Mouse (Mus musculus): ENCODE data around the gene Ocel1. TPM values are rescaled to one million over a fixed set of nuclear protein-coding genes. Genes with fewer than 3 reads are reported as not detected.

The Ocel1 gene
- polyA plus RNA-seq, 1 experiment = 1.9 TPM

DNA sequence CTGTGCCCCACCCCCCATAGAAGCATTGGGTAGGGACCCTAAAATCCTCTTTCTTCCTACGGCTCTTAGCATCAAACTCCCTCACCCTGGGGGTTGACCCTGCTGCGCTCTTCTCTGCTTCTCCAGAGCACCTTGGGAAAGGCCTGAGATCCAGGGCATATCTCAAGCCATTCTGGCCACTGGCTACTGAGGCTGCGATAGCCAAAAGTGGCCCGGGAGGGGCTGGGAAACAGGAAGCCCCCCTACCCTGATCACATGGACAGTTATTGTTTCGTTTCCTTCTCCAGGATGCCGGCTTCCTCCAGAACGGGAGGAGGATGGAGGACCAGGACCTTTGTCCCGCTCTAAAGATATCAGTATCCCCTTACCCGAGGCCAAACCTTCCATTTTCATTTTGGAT is 24.5 kb downstream of the Ocel1 start, which contains the start of gene Ushbp1:
Gene Ushbp1 (minus strand): TSS at position 174 of the 400 bp plus-strand sequence.
- H3K36me3 ChIP-seq (ENCODE audit: control insufficient read depth, insufficient read depth, low read length, poor library complexity, severe bottlenecking) = peaks cover 12% of the 10 kb centered on the region
- H3K27me3 ChIP-seq (ENCODE audit: control insufficient read depth, insufficient read depth, low read length, poor library complexity, severe bottlenecking) = no peaks in the 10 kb centered on the region
- no peaks in the 10 kb centered on the region for H3K4me1 ChIP-seq (ENCODE audit: control insufficient read depth, insufficient read depth, low read length)
- peak within 1 kb of the TSS; percentile 51 for H3K4me3 ChIP-seq (ENCODE audit: low read depth, low read length)
- H3K9me3 ChIP-seq (replicated peaks; ENCODE audit: control insufficient read depth, insufficient read depth, low read length, poor library complexity, severe bottlenecking) = no peaks in the 10 kb centered on the region
- peak within 1 kb of the TSS; percentile 21; the same call in 1 of the 2 replicates for H3K27ac ChIP-seq (ENCODE audit: insufficient read depth, low read length)
- TF ChIP-seq EP300 (IDR thresholded peaks at IDR 0.05; ENCODE audit: insufficient read depth, low read depth, low read length) = no peak
- TF ChIP-seq CTCF (IDR thresholded peaks at IDR 0.05; ENCODE audit: low read depth, low read length) = no peak
- no peak for TF ChIP-seq POLR2A (IDR thresholded peaks at IDR 0.05; ENCODE audit: insufficient read depth, low read length)
- H3K9ac ChIP-seq (ENCODE audit: low read depth, poor library complexity, severe bottlenecking) = peak within 1 kb of the TSS; percentile 89; the same call in 1 of the 2 replicates

DNA sequence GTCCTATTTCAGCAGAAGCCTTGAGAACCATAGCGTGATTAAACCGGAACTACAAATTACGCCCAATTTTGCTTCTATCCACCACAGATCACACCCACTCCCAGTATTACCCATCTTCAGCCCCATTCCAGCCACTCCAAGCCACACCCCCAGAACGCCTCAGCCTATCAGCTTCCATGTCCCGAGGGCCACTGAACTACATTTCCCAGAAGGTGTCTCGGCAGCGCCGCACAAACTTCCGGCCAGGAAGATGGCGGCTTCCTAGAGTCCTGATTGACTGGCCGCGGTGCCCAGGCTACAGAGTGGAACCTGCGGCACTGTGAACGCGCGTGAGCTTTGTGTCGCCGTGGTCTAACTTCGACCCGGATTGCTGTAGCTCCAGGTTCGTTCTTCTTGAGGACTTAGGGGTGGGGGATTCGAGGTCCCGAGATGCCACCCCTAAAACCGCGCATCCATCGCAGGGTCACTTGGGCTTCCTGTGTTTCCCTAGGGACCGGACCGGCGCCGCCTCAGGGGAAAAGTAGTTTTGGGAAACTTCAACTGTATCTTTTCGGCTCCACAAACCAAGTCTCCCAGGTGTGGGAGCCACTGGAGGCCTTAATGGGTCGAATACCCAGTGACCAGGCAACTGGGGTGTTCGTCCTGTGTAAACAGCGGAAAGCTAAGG is 25.7 kb downstream of the Ocel1 start, which contains the start of gene Babam1:
Gene Babam1 (plus strand): TSS at position 223 of the 667 bp plus-strand sequence.
- Histone ChIP-seq H3K4me1 (ENCODE audit: control insufficient read depth, insufficient read depth, low read length) (no peaks in the 10 kb centered on the region), H3K27me3 (ENCODE audit: control insufficient read depth, insufficient read depth, low read length, poor library complexity, severe bottlenecking) (no peaks in the 10 kb centered on the region), H3K9me3 (replicated peaks; ENCODE audit: control insufficient read depth, insufficient read depth, low read length, poor library complexity, severe bottlenecking) (no peaks in the 10 kb centered on the region), H3K4me3 (ENCODE audit: low read depth, low read length) (peak within 1 kb of the TSS; percentile 90), H3K27ac (ENCODE audit: insufficient read depth, low read length) (peak within 1 kb of the TSS; percentile 21; the same call in 1 of the 2 replicates), H3K36me3 (ENCODE audit: control insufficient read depth, insufficient read depth, low read length, poor library complexity, severe bottlenecking) (peaks cover 12% of the 10 kb centered on the region), H3K9ac (ENCODE audit: low read depth, poor library complexity, severe bottlenecking) (peak within 1 kb of the TSS; percentile 89)
- no peak for TF ChIP-seq CTCF (IDR thresholded peaks at IDR 0.05; ENCODE audit: low read depth, low read length)
- no peak for TF ChIP-seq EP300 (IDR thresholded peaks at IDR 0.05; ENCODE audit: insufficient read depth, low read depth, low read length)
- no peak for TF ChIP-seq POLR2A (IDR thresholded peaks at IDR 0.05; ENCODE audit: insufficient read depth, low read length)

DNA sequence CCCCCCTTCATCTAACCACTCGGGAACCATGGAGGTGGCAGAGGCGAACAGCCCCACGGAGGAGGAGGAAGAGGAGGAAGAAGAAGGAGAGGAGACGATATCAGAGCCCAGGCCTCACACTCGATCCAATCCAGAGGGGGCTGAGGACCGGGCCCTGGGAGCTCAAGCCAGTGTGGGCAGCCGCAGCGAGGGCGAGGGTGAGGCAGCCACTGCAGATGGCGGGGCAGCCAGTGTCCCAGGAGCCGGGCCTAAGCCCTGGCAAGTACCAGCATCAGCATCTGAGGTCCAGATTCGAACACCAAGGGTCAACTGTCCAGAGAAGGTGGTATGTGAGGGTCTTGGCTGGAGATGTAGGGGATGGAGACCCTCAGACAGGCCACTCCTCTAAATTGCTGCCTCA is 26.6 kb downstream of the Ocel1 start:
- no peaks in the 10 kb centered on the region for H3K27me3 ChIP-seq (ENCODE audit: control insufficient read depth, insufficient read depth, low read length, poor library complexity, severe bottlenecking)
- H3K27ac ChIP-seq (ENCODE audit: insufficient read depth, low read length) = no peak overlapping the region
- H3K9ac ChIP-seq (ENCODE audit: low read depth, poor library complexity, severe bottlenecking) = peak overlapping the region; percentile 89

DNA sequence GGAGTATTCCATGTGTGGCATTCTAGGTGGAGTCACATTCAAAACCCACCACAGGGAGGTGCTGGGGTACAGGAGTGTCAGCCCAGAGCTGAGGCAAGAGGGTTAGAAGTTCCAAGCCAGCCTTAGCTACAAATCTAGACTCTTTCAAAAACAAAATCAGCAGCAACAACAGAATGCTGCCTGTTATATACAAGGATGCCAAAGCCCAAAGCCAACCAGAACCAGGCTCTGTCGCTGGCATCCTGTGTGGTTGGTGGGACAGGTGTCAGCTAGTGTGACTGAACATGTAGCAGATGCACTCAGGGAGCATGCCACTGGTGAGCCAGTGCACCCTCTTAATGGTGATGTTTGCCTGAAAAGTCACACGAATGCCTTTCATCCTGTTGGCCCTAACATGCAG is 29.7 kb downstream of the Ocel1 start:
- Histone ChIP-seq H3K4me1 (ENCODE audit: control insufficient read depth, insufficient read depth, low read length) (peaks cover 7% of the 10 kb centered on the region), H3K4me3 (ENCODE audit: low read depth, low read length) (no peak overlapping the region), H3K9me3 (replicated peaks; ENCODE audit: control insufficient read depth, insufficient read depth, low read length, poor library complexity, severe bottlenecking) (no peaks in the 10 kb centered on the region), H3K27ac (ENCODE audit: insufficient read depth, low read length) (no peak overlapping the region), H3K36me3 (ENCODE audit: control insufficient read depth, insufficient read depth, low read length, poor library complexity, severe bottlenecking) (peaks cover 12% of the 10 kb centered on the region), H3K9ac (ENCODE audit: low read depth, poor library complexity, severe bottlenecking) (no peak overlapping the region), H3K27me3 (ENCODE audit: control insufficient read depth, insufficient read depth, low read length, poor library complexity, severe bottlenecking) (no peaks in the 10 kb centered on the region)
- no peak for TF ChIP-seq POLR2A (IDR thresholded peaks at IDR 0.05; ENCODE audit: insufficient read depth, low read length)
- TF ChIP-seq CTCF (IDR thresholded peaks at IDR 0.05; ENCODE audit: low read depth, low read length) = no peak
- no peak for TF ChIP-seq EP300 (IDR thresholded peaks at IDR 0.05; ENCODE audit: insufficient read depth, low read depth, low read length)

More for the DNA sequence above, 26.6 kb downstream of the Ocel1 start:
- Histone ChIP-seq H3K9me3 (replicated peaks; ENCODE audit: control insufficient read depth, insufficient read depth, low read length, poor library complexity, severe bottlenecking) (no peaks in the 10 kb centered on the region), H3K36me3 (ENCODE audit: control insufficient read depth, insufficient read depth, low read length, poor library complexity, severe bottlenecking) (peaks cover 12% of the 10 kb centered on the region), H3K4me1 (ENCODE audit: control insufficient read depth, insufficient read depth, low read length) (no peaks in the 10 kb centered on the region), H3K4me3 (ENCODE audit: low read depth, low read length) (peak overlapping the region; percentile 90)
- no peak for TF ChIP-seq POLR2A (IDR thresholded peaks at IDR 0.05; ENCODE audit: insufficient read depth, low read length)
- no peak for TF ChIP-seq CTCF (IDR thresholded peaks at IDR 0.05; ENCODE audit: low read depth, low read length)
- no peak for TF ChIP-seq EP300 (IDR thresholded peaks at IDR 0.05; ENCODE audit: insufficient read depth, low read depth, low read length)

DNA sequence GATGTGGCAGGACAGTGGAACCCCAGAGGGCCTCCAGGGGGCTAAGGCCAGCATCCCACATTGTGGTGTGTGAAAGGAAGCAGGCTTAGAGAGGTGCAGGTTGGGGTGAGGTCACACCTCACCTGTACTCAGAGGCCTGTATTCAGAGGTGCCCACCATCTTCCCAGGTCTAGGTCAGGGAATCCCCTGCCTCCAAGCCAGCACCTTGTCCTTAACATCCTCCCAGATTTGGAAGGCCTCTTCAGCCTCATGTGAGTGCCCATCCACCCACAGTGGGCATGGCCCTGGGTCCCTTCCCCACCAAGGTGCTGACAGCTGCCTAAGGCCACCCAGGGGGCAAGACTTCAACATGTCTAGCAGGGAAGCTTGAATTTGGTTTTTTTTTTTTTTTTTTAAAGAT is 30.4 kb downstream of the Ocel1 start:
- Histone ChIP-seq H3K27me3 (ENCODE audit: control insufficient read depth, insufficient read depth, low read length, poor library complexity, severe bottlenecking) (no peaks in the 10 kb centered on the region), H3K9ac (ENCODE audit: low read depth, poor library complexity, severe bottlenecking) (no peak overlapping the region), H3K4me3 (ENCODE audit: low read depth, low read length) (no peak overlapping the region), H3K27ac (ENCODE audit: insufficient read depth, low read length) (no peak overlapping the region), H3K9me3 (replicated peaks; ENCODE audit: control insufficient read depth, insufficient read depth, low read length, poor library complexity, severe bottlenecking) (no peaks in the 10 kb centered on the region), H3K36me3 (ENCODE audit: control insufficient read depth, insufficient read depth, low read length, poor library complexity, severe bottlenecking) (peaks cover 12% of the 10 kb centered on the region), H3K4me1 (ENCODE audit: control insufficient read depth, insufficient read depth, low read length) (peaks cover 7% of the 10 kb centered on the region)
- TF ChIP-seq POLR2A (IDR thresholded peaks at IDR 0.05; ENCODE audit: insufficient read depth, low read length) = no peak
- TF ChIP-seq CTCF (IDR thresholded peaks at IDR 0.05; ENCODE audit: low read depth, low read length) = no peak
- TF ChIP-seq EP300 (IDR thresholded peaks at IDR 0.05; ENCODE audit: insufficient read depth, low read depth, low read length) = no peak

DNA sequence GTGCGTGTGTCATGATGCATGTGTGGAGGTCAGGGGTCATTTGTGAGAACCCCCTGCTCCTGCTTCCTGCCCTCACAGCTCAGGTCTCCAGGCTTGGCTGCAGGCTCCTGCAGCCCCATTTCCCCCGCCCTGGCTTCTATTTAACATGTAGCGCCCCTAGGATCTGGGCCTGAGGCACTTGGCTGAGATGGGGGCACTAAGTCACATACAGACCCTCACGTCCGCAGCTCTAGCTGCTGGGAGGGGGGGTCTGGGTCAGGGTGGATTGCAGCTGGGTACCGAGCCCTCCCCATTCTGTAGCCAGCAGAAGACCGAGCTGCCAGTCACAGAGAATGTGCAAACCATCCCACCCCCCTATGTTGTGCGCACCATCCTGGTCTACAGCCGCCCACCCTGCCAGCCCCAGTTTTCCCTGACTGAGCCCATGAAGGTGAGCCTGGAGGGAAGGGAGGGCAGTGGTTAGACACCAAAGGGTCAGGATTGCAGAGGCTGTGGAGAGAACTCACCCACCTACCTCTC is 31.4 kb downstream of the Ocel1 start:
- Histone ChIP-seq H3K4me3 (ENCODE audit: low read depth, low read length) (no peak overlapping the region), H3K4me1 (ENCODE audit: control insufficient read depth, insufficient read depth, low read length) (peaks cover 7% of the 10 kb centered on the region), H3K36me3 (ENCODE audit: control insufficient read depth, insufficient read depth, low read length, poor library complexity, severe bottlenecking) (peaks cover 17% of the 10 kb centered on the region), H3K27ac (ENCODE audit: insufficient read depth, low read length) (peak overlapping the region; percentile 8; the same call in 1 of the 2 replicates), H3K9ac (ENCODE audit: low read depth, poor library complexity, severe bottlenecking) (no peak overlapping the region), H3K27me3 (ENCODE audit: control insufficient read depth, insufficient read depth, low read length, poor library complexity, severe bottlenecking) (no peaks in the 10 kb centered on the region), H3K9me3 (replicated peaks; ENCODE audit: control insufficient read depth, insufficient read depth, low read length, poor library complexity, severe bottlenecking) (no peaks in the 10 kb centered on the region)
- TF ChIP-seq POLR2A (IDR thresholded peaks at IDR 0.05; ENCODE audit: insufficient read depth, low read length) = no peak
- no peak for TF ChIP-seq CTCF (IDR thresholded peaks at IDR 0.05; ENCODE audit: low read depth, low read length)
- no peak for TF ChIP-seq EP300 (IDR thresholded peaks at IDR 0.05; ENCODE audit: insufficient read depth, low read depth, low read length)

Data from ES-Bruce4 (cell line).